Mouse (Mus musculus) cerebellum, adult 2 months (tissue): ENCODE measurements around the gene Slc12a1.
A peak's percentile ranks its signal among the peaks of the same experiment; 100 is the strongest.

Experiments used
- CTCF ChIP-seq: fragments of 200-500 bp; IDR thresholded peaks from 2 replicates; pipeline ENCODE4 v1.5.1; 2011; ENCODE audit warnings: low read depth, mild to moderate bottlenecking, control low read depth, low read length, moderate library complexity, borderline replicate concordance; ENCODE audit not compliant: insufficient read depth
- POLR2A ChIP-seq: fragments of 200-500 bp; IDR thresholded peaks from 2 replicates; pipeline ENCODE4 v1.6.1; 2011; ENCODE audit warnings: low read length, control low read depth, borderline replicate concordance; ENCODE audit not compliant: insufficient read depth

DNA sequence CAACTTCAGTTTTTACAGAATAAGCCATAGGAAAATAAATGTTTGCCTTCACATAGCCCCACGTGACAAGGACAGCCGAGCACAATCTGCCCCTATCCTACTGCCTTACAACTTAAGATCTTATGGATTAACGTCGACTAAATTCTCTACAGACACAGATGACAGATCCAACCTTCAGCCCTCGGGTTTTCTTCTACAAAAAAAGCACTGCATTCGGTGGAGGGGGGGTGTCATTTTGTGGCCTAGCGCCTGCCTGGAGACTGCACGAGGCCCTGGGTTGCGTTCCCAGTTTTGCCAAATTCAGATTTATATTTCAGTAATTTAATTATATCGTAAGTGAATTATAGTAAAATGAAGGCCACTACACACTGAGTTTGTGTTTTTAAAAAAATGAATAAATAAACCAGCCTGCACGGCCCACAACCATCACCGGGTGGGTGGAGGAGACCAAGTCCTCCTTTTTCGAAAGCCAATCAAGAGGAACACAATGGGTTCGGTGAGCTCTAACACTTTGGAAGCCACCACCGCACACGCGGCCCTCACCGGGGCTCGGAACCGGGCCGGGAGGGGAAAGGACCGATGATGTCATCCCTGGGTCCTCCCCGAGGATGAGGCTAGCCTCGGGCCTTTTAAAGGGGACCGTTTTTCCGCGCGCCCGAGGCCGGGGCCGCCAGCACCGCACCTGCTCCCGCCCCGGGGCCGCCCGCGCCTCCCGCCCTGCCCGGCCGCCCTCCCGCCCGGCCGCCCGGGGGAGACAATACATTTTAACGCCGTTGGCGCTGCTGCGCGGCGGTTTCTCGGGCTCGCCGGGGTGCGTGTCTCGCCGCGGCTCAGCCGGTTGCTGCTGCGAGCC is 29.5 kb upstream of the Slc12a1 start:
- TF ChIP-seq CTCF (no peak), POLR2A (0 out of 2 replicates have a peak, but pooled peaks have one; percentile 38)
